Mouse (Mus musculus) myocyte (in vitro differentiated cells): ENCODE measurements around the gene Tstd1. TPM values are rescaled to one million over a fixed set of nuclear protein-coding genes. Genes with fewer than 3 reads are reported as not detected.

Experiments used
- H3K27me3 ChIP-seq: one replicate; pipeline ENCODE4 v1.6.1; 2011; ENCODE audit not compliant: control insufficient read depth, insufficient read depth, insufficient read length
- H3K36me3 ChIP-seq: one replicate; pipeline ENCODE4 v1.6.1; 2011; ENCODE audit not compliant: control insufficient read depth, insufficient read depth
- H3K4me2 ChIP-seq: one replicate; pipeline ENCODE4 v1.6.1; 2011; ENCODE audit warnings: low read depth, control low read depth
- H3K4me3 ChIP-seq: one replicate; pipeline ENCODE4 v1.5.1; 2011; ENCODE audit warnings: mild to moderate bottlenecking, control low read depth, moderate library complexity
- H3K79me2 ChIP-seq: one replicate; pipeline ENCODE4 v1.6.1; 2011; ENCODE audit not compliant: control insufficient read depth, insufficient read depth
- H3ac ChIP-seq: one replicate; pipeline ENCODE4 v1.6.1; 2011; ENCODE audit not compliant: control insufficient read depth, insufficient read length
- CEBPB ChIP-seq: IDR thresholded peaks from 2 replicates; pipeline ENCODE4 v1.6.1; 2011; ENCODE audit warnings: mild to moderate bottlenecking, moderate library complexity; ENCODE audit not compliant: poor library complexity, insufficient read depth, severe bottlenecking
- E2F4 ChIP-seq: IDR thresholded peaks from one replicate; pipeline ENCODE4 v1.6.1; 2011; ENCODE audit warnings: mild to moderate bottlenecking, control low read depth, moderate library complexity; ENCODE audit not compliant: insufficient read depth
- MAX ChIP-seq: IDR thresholded peaks from one replicate; pipeline ENCODE4 v1.6.1; 2011; ENCODE audit warnings: low read depth, mild to moderate bottlenecking, control low read depth
- MYOD1 ChIP-seq, 3 experiments: IDR thresholded peaks; one replicate each; pipeline ENCODE4 v1.6.1; 2011; ENCODE audit warnings: control low read depth in 2 of 3, low read depth in 2 of 3, mild to moderate bottlenecking in 2 of 3, moderate library complexity in 1 of 3; ENCODE audit not compliant: insufficient read length in 2 of 3, control insufficient read depth in 1 of 3
- MYOG ChIP-seq, 3 experiments: IDR thresholded peaks; one replicate each; pipeline ENCODE4 v1.6.1; 2011; ENCODE audit warnings: control low read depth in 2 of 3, low read depth in 2 of 3, mild to moderate bottlenecking in 2 of 3; ENCODE audit not compliant: insufficient read length in 2 of 3, control insufficient read depth in 1 of 3, insufficient read depth in 1 of 3
- POLR2A ChIP-seq: IDR thresholded peaks from one replicate; pipeline ENCODE4 v1.6.1; 2011; ENCODE audit warnings: low read depth, mild to moderate bottlenecking, control low read depth, moderate library complexity; ENCODE audit not compliant: insufficient read length
- POLR2AphosphoS2 ChIP-seq: IDR thresholded peaks from one replicate; pipeline ENCODE4 v1.6.1; 2011; ENCODE audit warnings: low read depth, control low read depth; ENCODE audit not compliant: insufficient read length
- REST ChIP-seq: IDR thresholded peaks from one replicate; pipeline ENCODE4 v1.6.1; 2011; ENCODE audit warnings: mild to moderate bottlenecking, control low read depth, moderate library complexity; ENCODE audit not compliant: insufficient read depth, insufficient read length
- SRF ChIP-seq: IDR thresholded peaks from one replicate; pipeline ENCODE4 v1.6.1; 2011; ENCODE audit warnings: low read depth; ENCODE audit not compliant: control insufficient read depth, insufficient read length
- TCF12 ChIP-seq: IDR thresholded peaks from one replicate; pipeline ENCODE4 v1.6.1; 2011; ENCODE audit warnings: mild to moderate bottlenecking, control low read depth; ENCODE audit not compliant: poor library complexity, insufficient read depth, severe bottlenecking
- TCF3 ChIP-seq: IDR thresholded peaks from one replicate; pipeline ENCODE4 v1.6.1; 2011; ENCODE audit warnings: low read depth, control low read depth; ENCODE audit not compliant: insufficient read length
- USF1 ChIP-seq: IDR thresholded peaks from one replicate; pipeline ENCODE4 v1.6.1; 2011; ENCODE audit warnings: low read depth, mild to moderate bottlenecking, control low read depth, moderate library complexity
- polyA plus RNA-seq: library from polyadenylated mRNA; unstranded; fragments of >200 nt; fragmentation: generic; extraction: Trizol; gene quantifications from one replicate; pipeline ENCODE4 v1.2.1, GENCODE M21; 2012; ENCODE audit warnings: missing spikeins

The Tstd1 gene
- polyA plus RNA-seq, 1 experiment = 0.41 TPM

GRCm38 (mm10) chr1:171424638-171425037 is 6.0 kb downstream of the Tstd1 start:
- Histone ChIP-seq H3K27me3 (no peaks in the 10 kb centered on the region), H3K79me2 (no peaks in the 10 kb centered on the region), H3ac (no peak overlapping the region), H3K4me2 (no peak overlapping the region), H3K36me3 (peaks cover 3% of the 10 kb centered on the region), H3K4me3 (no peak overlapping the region)
- TF ChIP-seq MAX (no peak), E2F4 (no peak), TCF12 (no peak), MYOG (IDR thresholded peaks at IDR 0.05; ENCODE audit: control insufficient read depth in 1 of 3, insufficient read depth in 1 of 3, insufficient read length in 2 of 3, low read depth in 2 of 3) (no peak), REST (no peak), SRF (no peak), MYOD1 (IDR thresholded peaks at IDR 0.05; ENCODE audit: control insufficient read depth in 1 of 3, insufficient read length in 2 of 3, low read depth in 2 of 3) (no peak), POLR2AphosphoS2 (no peak), CEBPB (no peak), USF1 (no peak), TCF3 (no peak), POLR2A (no peak)

DNA sequence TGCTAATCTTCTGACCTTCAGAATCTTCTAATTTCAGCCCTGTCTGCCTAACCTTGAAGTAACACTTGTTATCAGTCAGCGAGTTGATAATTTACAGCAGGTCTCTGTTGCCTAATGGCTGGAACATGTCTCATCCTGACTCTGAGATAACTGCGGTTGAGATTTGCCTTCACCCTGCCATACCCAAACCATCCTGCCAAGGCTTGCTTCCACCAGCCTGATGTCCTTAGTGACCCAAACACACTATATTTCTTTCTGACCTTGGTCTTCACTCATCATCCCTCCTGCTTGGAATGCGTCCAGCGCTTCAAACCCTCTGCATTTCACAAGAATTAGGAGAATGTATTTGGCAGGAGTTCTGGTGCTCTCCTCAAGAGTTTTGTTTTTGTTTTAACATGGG is 6.5 kb downstream of the Tstd1 start:
- no peaks in the 10 kb centered on the region for H3K27me3 ChIP-seq
- H3K4me3 ChIP-seq = no peak overlapping the region
- no peak overlapping the region for H3ac ChIP-seq
- no peaks in the 10 kb centered on the region for H3K36me3 ChIP-seq
- no peak for TF ChIP-seq MYOD1 (IDR thresholded peaks at IDR 0.05; ENCODE audit: control insufficient read depth in 1 of 3, insufficient read length in 2 of 3, low read depth in 2 of 3)
- no peak for TF ChIP-seq POLR2AphosphoS2
- no peak for TF ChIP-seq SRF
- TF ChIP-seq MYOG (IDR thresholded peaks at IDR 0.05; ENCODE audit: control insufficient read depth in 1 of 3, insufficient read depth in 1 of 3, insufficient read length in 2 of 3, low read depth in 2 of 3) = no peak
- no peak for TF ChIP-seq USF1
- no peak for TF ChIP-seq CEBPB
- TF ChIP-seq POLR2A = no peak
- H3K79me2 ChIP-seq = no peaks in the 10 kb centered on the region
- H3K4me2 ChIP-seq = no peak overlapping the region

DNA sequence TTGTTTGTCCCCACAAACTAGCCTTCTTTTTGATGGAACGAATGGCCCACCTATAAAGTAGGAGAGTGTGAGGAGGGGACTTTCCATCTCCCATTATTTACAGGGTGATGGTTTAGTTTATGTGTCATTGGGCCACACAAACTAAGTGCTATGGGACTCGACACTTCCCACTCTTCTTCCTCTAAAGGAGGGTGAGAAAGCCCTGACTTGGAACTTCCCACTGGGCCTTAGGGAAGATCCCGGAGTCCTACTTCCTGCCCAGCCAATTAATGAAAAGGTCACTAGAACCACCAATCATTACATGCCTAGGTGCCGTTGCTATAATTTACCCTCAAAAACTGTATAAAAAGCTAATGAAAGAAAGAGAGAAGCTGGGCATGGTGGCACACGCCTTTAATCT is 13.5 kb downstream of the Tstd1 start:
- no peak overlapping the region for H3K4me3 ChIP-seq
- no peaks in the 10 kb centered on the region for H3K36me3 ChIP-seq
- H3K4me2 ChIP-seq = no peak overlapping the region
- TF ChIP-seq REST (no peak), POLR2AphosphoS2 (no peak), MYOD1 (IDR thresholded peaks at IDR 0.05; ENCODE audit: control insufficient read depth in 1 of 3, insufficient read length in 2 of 3, low read depth in 2 of 3) (no peak), POLR2A (no peak), MAX (no peak), TCF3 (no peak)
- no peaks in the 10 kb centered on the region for H3K79me2 ChIP-seq
- no peaks in the 10 kb centered on the region for H3K27me3 ChIP-seq
- H3ac ChIP-seq = no peak overlapping the region

GRCm38 (mm10) chr1:171435288-171435814 is 16.7 kb downstream of the Tstd1 start:
- TF ChIP-seq MYOG (IDR thresholded peaks at IDR 0.05; ENCODE audit: control insufficient read depth in 1 of 3, insufficient read depth in 1 of 3, insufficient read length in 2 of 3, low read depth in 2 of 3) (peak in 1 of 3 experiments; percentile 40), USF1 (no peak), TCF12 (no peak), MYOD1 (IDR thresholded peaks at IDR 0.05; ENCODE audit: control insufficient read depth in 1 of 3, insufficient read length in 2 of 3, low read depth in 2 of 3) (peak in 1 of 3 experiments; percentile 23)
- no peak overlapping the region for H3K4me3 ChIP-seq
- peaks cover 21% of the 10 kb centered on the region for H3K79me2 ChIP-seq
- no peak overlapping the region for H3ac ChIP-seq
- H3K36me3 ChIP-seq = no peaks in the 10 kb centered on the region
- peak overlapping the region; percentile 27 for H3K4me2 ChIP-seq
- no peaks in the 10 kb centered on the region for H3K27me3 ChIP-seq

DNA sequence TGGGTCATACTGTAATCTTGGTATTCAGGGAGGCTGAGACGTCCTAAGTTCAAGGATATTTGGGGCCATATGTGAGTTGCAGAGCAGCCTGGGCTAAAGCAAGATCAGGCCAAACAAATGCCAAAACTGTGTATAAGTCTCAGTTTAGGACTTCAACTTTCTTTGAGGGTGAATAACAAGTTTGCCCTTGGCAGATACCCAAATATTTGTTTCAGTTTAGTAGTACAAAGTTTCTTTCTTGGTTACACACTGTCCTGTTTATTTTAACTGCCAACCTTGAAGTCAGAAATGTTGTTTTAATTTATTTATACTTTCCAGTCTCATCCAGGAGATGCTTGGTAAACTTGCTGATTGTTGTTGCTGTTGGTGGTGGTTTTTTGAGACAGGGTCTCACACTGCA is 17.3 kb downstream of the Tstd1 start:
- TF ChIP-seq MYOG (IDR thresholded peaks at IDR 0.05; ENCODE audit: control insufficient read depth in 1 of 3, insufficient read depth in 1 of 3, insufficient read length in 2 of 3, low read depth in 2 of 3) (no peak), REST (no peak), MAX (no peak), USF1 (no peak), POLR2AphosphoS2 (no peak), CEBPB (no peak), POLR2A (no peak), SRF (no peak), E2F4 (no peak), MYOD1 (IDR thresholded peaks at IDR 0.05; ENCODE audit: control insufficient read depth in 1 of 3, insufficient read length in 2 of 3, low read depth in 2 of 3) (no peak), TCF3 (no peak), TCF12 (no peak)
- Histone ChIP-seq H3K36me3 (no peaks in the 10 kb centered on the region), H3K27me3 (no peaks in the 10 kb centered on the region), H3K79me2 (peaks cover 21% of the 10 kb centered on the region), H3K4me2 (no peak overlapping the region), H3ac (no peak overlapping the region), H3K4me3 (no peak overlapping the region)
